Mouse (Mus musculus) limb, embryonic 11.5 days (tissue): ENCODE data around the gene Tmem219. TPM values are rescaled to one million over a fixed set of nuclear protein-coding genes. Genes with fewer than 3 reads are reported as not detected.
A peak's percentile ranks its signal among the peaks of the same experiment; 100 is the strongest.

ENCODE experiments used
- ATAC-seq: fragments of 200-750 bp; cut with Nextera tagmentation; 2 replicates; pipeline ENCODE4 v1.8.0; 2017; ENCODE audit warnings: low read depth; ENCODE audit not compliant: insufficient number of reproducible peaks, low FRiP score, low TSS enrichment
- DNase-seq: peaks from one replicate; pipeline ENCODE4 v3.0.0-alpha.2; 2015; ENCODE audit warnings: low spot score
- H3K27ac ChIP-seq: fragments of 300-500 bp; sonication (generic); replicated peaks from 2 replicates; pipeline ENCODE4 v1.5.1; 2014; ENCODE audit warnings: low read depth, mild to moderate bottlenecking, low read length
- H3K27me3 ChIP-seq: fragments of 300-500 bp; sonication (generic); 2 replicates; pipeline ENCODE4 v1.6.1; 2014; ENCODE audit warnings: mild to moderate bottlenecking, low read length, mixed read lengths; ENCODE audit not compliant: control insufficient read depth, insufficient read depth
- H3K36me3 ChIP-seq: fragments of 300-500 bp; sonication (generic); 2 replicates; pipeline ENCODE4 v1.6.1; 2014; ENCODE audit warnings: mild to moderate bottlenecking, low read length, moderate library complexity, mixed read lengths; ENCODE audit not compliant: control insufficient read depth, insufficient read depth
- H3K4me1 ChIP-seq: fragments of 300-500 bp; sonication (generic); 2 replicates; pipeline ENCODE4 v1.6.1; 2014; ENCODE audit warnings: low read length, mixed read lengths; ENCODE audit not compliant: control insufficient read depth, insufficient read depth
- H3K4me2 ChIP-seq: fragments of 300-500 bp; sonication (generic); 2 replicates; pipeline ENCODE4 v1.6.1; 2014; ENCODE audit warnings: low read depth, mild to moderate bottlenecking, moderate library complexity; ENCODE audit not compliant: severe bottlenecking
- H3K4me3 ChIP-seq: fragments of 300-500 bp; sonication (generic); 2 replicates; pipeline ENCODE4 v1.5.1; 2014; ENCODE audit warnings: low read depth, low read length
- H3K9ac ChIP-seq: fragments of 300-500 bp; sonication (generic); 2 replicates; pipeline ENCODE4 v1.6.1; 2014; ENCODE audit warnings: mild to moderate bottlenecking, low read length
- H3K9me3 ChIP-seq: fragments of 300-500 bp; sonication (generic); 2 replicates; pipeline ENCODE4 v1.6.1; 2016; ENCODE audit warnings: low read length; ENCODE audit not compliant: control insufficient read depth
- WGBS: fragments of 180-500 bp; shearing (Covaris S2); extraction: QIAGEN DNeasy Blood & Tissue Kit; methylation state at CpG from one replicate; pipeline ENCODE4 v1.1.7; 2014; 5-methylcytosine and 5-hydroxymethylcytosine counted together
- polyA plus RNA-seq: library from polyadenylated mRNA; unstranded; fragments of >200 nt; fragmentation: Nextera tagmentation; extraction: Ambion mirVana; gene quantifications from 2 replicates; pipeline ENCODE4 v1.2.1, GENCODE M21; 2014

The Tmem219 gene
- polyA plus RNA-seq, 1 experiment from 2014 or later, result 16.5 TPM

- peak; percentile 99 for DNase-seq
- Histone ChIP-seq H3K9ac (peak within 1 kb of the TSS; percentile 70), H3K4me2 (peak within 1 kb of the TSS; percentile 82), H3K27me3 (no peaks in the 10 kb centered on the region), H3K9me3 (no peaks in the 10 kb centered on the region), H3K4me3 (peak within 1 kb of the TSS; percentile 73), H3K36me3 (peaks cover 3% of the 10 kb centered on the region; the same call in 1 of the 2 replicates), H3K27ac (peak within 1 kb of the TSS; percentile 84), H3K4me1 (peaks cover 6% of the 10 kb centered on the region; the same call in 1 of the 2 replicates)
- ATAC-seq, result peak; percentile 97
- WGBS, result under 1% methylated on average over 51 of the region's 56 CpGs
Measured at GRCm38 (mm10) chr7:126884286-126885164, 38.2 kb downstream of the Tmem219 start, which contains the start of gene Taok2. TSS of gene Taok2 (minus strand) at chr7:126884703.

- ATAC-seq (no peak), DNase-seq (peak; percentile 40)
- peak overlapping the region; percentile 73 for H3K4me3 ChIP-seq
- H3K9ac ChIP-seq, result peak overlapping the region; percentile 70
- H3K9me3 ChIP-seq, result no peaks in the 10 kb centered on the region
- WGBS, result 1% methylated on average over 15 of the region's 15 CpGs
- H3K4me2 ChIP-seq, result peak overlapping the region; percentile 82
- no peak overlapping the region for H3K27ac ChIP-seq
- H3K36me3 ChIP-seq, result peaks cover 9% of the 10 kb centered on the region; the same call in 1 of the 2 replicates
- H3K27me3 ChIP-seq, result no peaks in the 10 kb centered on the region
- peaks cover 6% of the 10 kb centered on the region; the same call in 1 of the 2 replicates for H3K4me1 ChIP-seq
Measured at GRCm38 (mm10) chr7:126883731-126884181, 39.0 kb downstream of the Tmem219 start.

GRCm38 (mm10) chr7:126881040-126881439 lies 41.7 kb downstream of the Tmem219 start:
- no peak overlapping the region for H3K4me2 ChIP-seq

GRCm38 (mm10) chr7:126877239-126877638 lies 45.5 kb downstream of the Tmem219 start:
- H3K9me3 ChIP-seq, result no peaks in the 10 kb centered on the region
- peaks cover 3% of the 10 kb centered on the region; the same call in 1 of the 2 replicates for H3K4me1 ChIP-seq
- DNase-seq (no peak), ATAC-seq (no peak)
- H3K9ac ChIP-seq, result no peak overlapping the region
- no peaks in the 10 kb centered on the region for H3K27me3 ChIP-seq
- H3K4me2 ChIP-seq, result no peak overlapping the region
- peaks cover 38% of the 10 kb centered on the region for H3K36me3 ChIP-seq
- no peak overlapping the region for H3K4me3 ChIP-seq
- no peak overlapping the region for H3K27ac ChIP-seq
- 97% methylated on average over 1 of the region's 1 CpGs for WGBS

More at GRCm38 (mm10) chr7:126881040-126881439, 41.7 kb downstream of the Tmem219 start:
- peaks cover 16% of the 10 kb centered on the region; the same call in 1 of the 2 replicates for H3K36me3 ChIP-seq
- 83% methylated on average over 6 of the region's 6 CpGs for WGBS
- H3K4me3 ChIP-seq, result no peak overlapping the region
- H3K27ac ChIP-seq, result no peak overlapping the region
- peaks cover 6% of the 10 kb centered on the region; the same call in 1 of the 2 replicates for H3K4me1 ChIP-seq
- H3K27me3 ChIP-seq, result no peaks in the 10 kb centered on the region
- no peak for DNase-seq
- no peak for ATAC-seq
- no peaks in the 10 kb centered on the region for H3K9me3 ChIP-seq
- H3K9ac ChIP-seq, result no peak overlapping the region

- WGBS, result 97% methylated on average over 2 of the region's 2 CpGs
- ATAC-seq (no peak), DNase-seq (no peak)
- H3K4me2 ChIP-seq, result no peak overlapping the region
- no peak overlapping the region for H3K9ac ChIP-seq
- no peaks in the 10 kb centered on the region for H3K27me3 ChIP-seq
- peaks cover 64% of the 10 kb centered on the region for H3K36me3 ChIP-seq
- no peaks in the 10 kb centered on the region for H3K4me1 ChIP-seq
- no peak overlapping the region for H3K27ac ChIP-seq
- no peak overlapping the region for H3K4me3 ChIP-seq
- H3K9me3 ChIP-seq, result no peaks in the 10 kb centered on the region
Measured at GRCm38 (mm10) chr7:126870520-126870891, 52.2 kb downstream of the Tmem219 start.

- no peaks in the 10 kb centered on the region for H3K4me1 ChIP-seq
- no peak overlapping the region for H3K27ac ChIP-seq
- no peak overlapping the region for H3K4me3 ChIP-seq
- H3K36me3 ChIP-seq, result peaks cover 66% of the 10 kb centered on the region
- WGBS, result 93% methylated on average over 23 of the region's 23 CpGs
- no peak overlapping the region for H3K9ac ChIP-seq
- H3K9me3 ChIP-seq, result no peaks in the 10 kb centered on the region
- no peak for DNase-seq
- no peaks in the 10 kb centered on the region for H3K27me3 ChIP-seq
- H3K4me2 ChIP-seq, result no peak overlapping the region
- no peak for ATAC-seq
Measured at GRCm38 (mm10) chr7:126869780-126870519, 52.8 kb downstream of the Tmem219 start.

GRCm38 (mm10) chr7:126868003-126868402 lies 54.7 kb downstream of the Tmem219 start:
- no peaks in the 10 kb centered on the region for H3K27me3 ChIP-seq
- DNase-seq, result no peak
- no peak overlapping the region for H3K9ac ChIP-seq
- no peak overlapping the region for H3K4me3 ChIP-seq
- peaks cover 13% of the 10 kb centered on the region for H3K4me1 ChIP-seq
- ATAC-seq, result no peak
- no peak overlapping the region for H3K4me2 ChIP-seq
- 91% methylated on average over 12 of the region's 12 CpGs for WGBS
- no peaks in the 10 kb centered on the region for H3K9me3 ChIP-seq
- no peak overlapping the region for H3K27ac ChIP-seq
- H3K36me3 ChIP-seq, result peaks cover 60% of the 10 kb centered on the region

GRCm38 (mm10) chr7:126867534-126867933 lies 55.2 kb downstream of the Tmem219 start:
- Histone ChIP-seq H3K4me3 (no peak overlapping the region), H3K27ac (no peak overlapping the region), H3K9ac (no peak overlapping the region), H3K4me2 (no peak overlapping the region), H3K36me3 (peaks cover 56% of the 10 kb centered on the region), H3K27me3 (no peaks in the 10 kb centered on the region), H3K4me1 (peaks cover 17% of the 10 kb centered on the region), H3K9me3 (no peaks in the 10 kb centered on the region)
- ATAC-seq (no peak), DNase-seq (no peak)
- 91% methylated on average over 2 of the region's 2 CpGs for WGBS
